Mouse (Mus musculus) lung, postnatal 25 days (tissue): ENCODE data around the gene Pdzd3.

Source experiments
- DNase-seq: peaks from one replicate; pipeline ENCODE4 v3.0.0; 2022; ENCODE audit warnings: low spot score

Gene Pdzd3

DNA sequence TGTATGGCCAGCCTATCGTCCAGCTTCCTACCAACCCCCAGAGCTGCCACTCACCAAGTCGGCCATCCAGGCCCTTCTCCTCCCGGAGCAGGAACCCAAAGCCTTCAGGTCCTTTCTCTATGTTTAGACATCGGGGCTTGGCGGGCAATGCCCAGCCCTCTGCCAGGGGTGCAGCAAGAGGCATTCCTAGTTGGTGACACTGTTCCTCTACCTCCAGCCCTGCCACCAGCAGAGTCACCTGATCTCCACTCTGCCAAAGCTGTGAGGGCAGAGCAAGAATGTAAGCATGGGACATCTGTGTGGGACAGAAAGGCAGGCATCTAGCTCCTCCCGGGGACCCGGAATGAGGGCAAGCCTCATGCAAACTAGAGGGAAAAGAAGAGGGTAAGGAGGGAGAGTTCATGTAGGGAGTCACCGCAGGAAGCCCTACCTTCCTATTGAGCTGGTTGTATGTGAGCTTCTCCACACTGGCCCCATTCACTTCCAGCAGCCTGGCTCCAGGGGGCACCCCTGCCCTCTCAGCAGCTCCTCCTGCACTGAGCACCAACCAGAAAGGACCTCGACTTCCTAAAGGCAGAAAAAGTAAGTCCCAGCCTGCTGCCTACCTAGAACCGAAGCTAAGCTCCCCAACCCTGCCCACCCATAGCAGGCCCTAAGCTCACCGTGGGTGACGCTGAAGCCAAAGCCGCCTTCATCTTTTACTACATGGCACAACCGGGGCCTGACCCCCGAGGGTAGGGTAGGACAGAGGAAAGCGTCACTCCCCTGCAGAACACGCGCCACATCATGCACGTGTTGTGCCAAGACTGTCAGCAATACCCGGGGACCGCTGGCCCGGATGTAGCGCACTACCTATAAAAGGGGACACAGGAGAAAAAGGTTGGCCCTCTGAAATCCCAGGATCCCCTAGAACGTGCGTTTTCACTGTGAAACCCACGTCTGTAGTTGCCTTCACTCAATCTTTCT, 1.8 kb downstream of the Pdzd3 start:
- peak; percentile 80 for DNase-seq

DNA sequence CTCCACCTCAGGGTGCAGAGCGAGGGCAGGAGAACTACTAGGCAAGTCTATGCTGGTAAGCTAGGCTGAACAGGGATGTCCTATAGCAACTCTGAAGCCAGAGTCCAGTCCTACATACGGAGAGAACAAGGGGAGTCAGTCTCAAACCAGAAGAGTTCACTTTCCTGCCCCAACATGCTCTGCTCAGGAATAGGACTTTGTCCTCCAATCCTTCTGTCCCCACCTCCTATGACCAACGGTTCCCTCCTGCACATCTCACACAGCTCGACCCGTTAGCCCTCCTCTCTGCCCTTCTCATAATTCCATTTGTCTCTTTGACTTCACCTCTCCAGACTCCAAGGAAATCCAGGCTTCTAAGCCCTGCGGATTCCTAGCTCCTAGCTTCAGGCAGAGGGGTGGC, 3.4 kb downstream of the Pdzd3 start:
- no peak for DNase-seq

GRCm38 (mm10) chr9:44243621-44244020, 7.7 kb downstream of the Pdzd3 start:
- no peak for DNase-seq

- no peak for DNase-seq
Measured at GRCm38 (mm10) chr9:44241418-44241817, 9.9 kb downstream of the Pdzd3 start.

DNA sequence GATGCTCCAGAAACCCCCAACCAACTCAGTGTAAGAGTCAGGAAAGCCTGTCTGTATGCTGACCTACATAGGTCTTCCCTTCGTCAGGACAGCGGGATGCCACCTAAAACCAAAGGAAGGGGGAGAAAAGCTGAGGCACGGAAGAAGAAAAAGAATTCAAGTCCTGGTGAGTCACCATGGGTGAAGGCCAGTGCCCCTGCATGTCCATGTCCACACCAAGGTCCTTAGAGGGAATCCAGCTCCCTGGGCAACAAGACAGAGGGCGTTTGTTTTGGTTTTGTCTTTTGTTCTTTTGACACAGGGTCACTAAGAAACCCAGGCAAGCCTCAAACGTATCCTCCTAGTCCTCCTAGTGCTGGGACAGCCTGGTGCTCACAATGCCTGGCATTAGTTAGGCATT, 10.4 kb downstream of the Pdzd3 start:
- no peak for DNase-seq

DNA sequence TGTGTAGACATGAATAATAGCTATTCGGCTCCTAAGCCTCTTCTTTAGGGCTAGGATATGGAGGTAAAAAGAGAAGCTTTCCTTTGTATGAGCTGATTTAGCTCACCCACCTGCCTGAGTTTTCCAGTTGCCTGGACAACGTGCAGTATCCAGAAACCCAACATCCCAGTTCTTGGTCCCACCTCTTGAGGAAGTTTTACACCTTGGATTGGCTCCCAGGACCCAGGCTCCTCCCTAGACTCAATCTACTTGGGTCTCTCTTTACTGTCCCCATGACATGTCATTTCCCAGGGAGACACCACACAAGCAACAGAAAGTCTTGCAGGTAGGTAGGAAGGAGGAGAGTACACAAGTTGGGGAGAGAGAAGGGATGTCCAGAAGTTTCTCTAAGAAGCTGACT, 10.9 kb downstream of the Pdzd3 start, which contains the start of gene Ccdc153:
Gene Ccdc153, plus strand, starts transcription at position 278 of the 400 bp plus-strand sequence.
- DNase-seq = no peak

GRCm38 (mm10) chr9:44239447-44239846, 11.8 kb downstream of the Pdzd3 start:
- peak; percentile 45 for DNase-seq

GRCm38 (mm10) chr9:44238501-44239190, 12.6 kb downstream of the Pdzd3 start:
- DNase-seq = peak; percentile 19

- DNase-seq = no peak
Measured at GRCm38 (mm10) chr9:44237128-44237527, 14.1 kb downstream of the Pdzd3 start.

GRCm38 (mm10) chr9:44236601-44237000, 14.7 kb downstream of the Pdzd3 start:
- no peak for DNase-seq

- peak; percentile 72 for DNase-seq
Measured at GRCm38 (mm10) chr9:44234479-44235427, 16.5 kb downstream of the Pdzd3 start.

DNA sequence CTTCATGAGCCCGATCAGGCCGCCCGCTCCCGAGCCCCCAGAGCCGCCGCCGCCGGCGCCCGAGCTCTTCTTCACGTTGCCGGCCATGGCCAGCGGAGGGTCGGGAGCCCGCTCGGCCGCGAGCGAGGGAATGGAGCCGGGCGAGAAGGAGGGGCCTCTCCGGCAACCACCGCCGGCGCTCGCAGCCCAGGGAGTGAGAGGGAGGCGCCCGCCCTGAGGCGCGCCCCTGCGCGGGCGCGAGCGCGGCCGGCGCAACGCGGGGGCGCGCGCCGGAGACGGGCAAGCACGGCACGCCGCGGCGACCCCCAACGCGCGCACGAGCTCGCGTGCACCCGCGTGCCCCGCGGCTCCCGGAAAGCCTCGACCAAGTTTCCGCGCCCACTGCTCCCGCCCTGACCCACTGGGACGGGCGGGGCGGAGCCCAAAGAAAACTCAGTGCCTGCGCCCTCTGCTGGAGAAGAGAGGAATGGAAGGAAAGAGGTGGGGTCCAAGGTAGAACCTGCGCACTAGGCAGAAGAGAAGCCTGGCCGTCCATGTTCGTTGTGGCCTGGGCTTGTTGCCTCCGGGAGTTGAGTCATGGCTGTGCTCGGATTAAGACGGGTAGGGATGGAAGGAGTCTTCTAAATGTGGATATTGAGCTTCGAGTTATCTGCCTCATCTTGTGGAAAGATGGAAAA, 17.3 kb downstream of the Pdzd3 start, which contains the start of gene Cbl:
Gene Cbl, minus strand, starts transcription at position 248 of the 677 bp plus-strand sequence.
- peak; percentile 99 for DNase-seq

DNA sequence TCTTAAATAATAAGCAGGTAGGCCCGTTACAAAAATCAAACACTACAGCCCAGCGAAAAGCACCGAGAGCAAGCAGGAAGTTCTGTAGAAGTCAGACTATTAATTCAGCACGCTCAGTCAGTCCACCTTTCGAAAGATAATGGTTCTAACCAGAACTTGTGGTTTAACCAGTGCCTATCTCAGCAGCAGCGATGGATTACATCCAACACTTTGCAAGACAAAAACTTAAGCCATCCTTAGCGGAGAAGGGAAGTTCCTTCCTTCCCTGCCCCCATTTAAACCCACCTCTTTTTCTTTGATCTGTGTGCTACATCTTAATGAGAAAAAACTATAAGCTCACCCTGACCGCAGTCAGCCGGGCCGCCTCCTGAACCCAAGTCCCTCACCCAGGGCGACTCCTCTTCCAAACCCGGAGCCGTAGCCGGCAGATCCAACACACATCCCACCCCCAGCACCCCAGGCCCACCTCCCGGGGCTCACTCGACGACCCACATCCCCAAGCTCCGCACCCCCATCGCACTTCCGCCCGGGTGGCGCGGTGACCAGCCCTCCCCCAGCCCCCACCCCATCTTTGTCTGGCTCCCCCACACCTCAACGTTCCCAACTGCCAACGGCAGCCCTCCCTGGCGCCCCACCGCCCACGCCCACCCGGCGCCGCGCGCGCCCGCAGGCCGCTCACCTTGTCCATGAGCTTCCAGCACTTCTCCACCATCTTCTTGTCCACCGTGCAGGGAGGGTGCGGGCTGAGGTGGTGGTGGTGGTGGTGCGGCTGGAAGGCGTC, 18.1 kb downstream of the Pdzd3 start:
- peak; percentile 20 for DNase-seq

DNA sequence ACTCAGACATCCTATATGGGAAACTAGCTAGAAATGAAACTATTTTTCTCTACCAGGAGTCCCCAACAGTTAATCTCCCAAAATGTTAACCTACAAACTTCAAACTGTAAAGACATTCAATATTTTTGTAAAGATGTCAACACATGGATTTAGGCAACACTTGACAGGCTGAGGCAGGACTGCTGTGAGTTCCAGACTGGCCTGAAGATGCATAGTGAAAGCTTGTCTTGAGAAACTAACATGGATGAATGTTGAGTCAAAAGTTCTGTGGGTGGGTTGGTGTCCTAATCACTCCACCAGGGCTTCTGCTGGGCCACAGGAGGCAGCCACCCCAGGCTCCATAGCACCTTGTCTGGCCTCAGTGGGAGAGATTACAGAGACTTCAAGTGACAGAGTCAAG, 19.7 kb downstream of the Pdzd3 start:
- DNase-seq = no peak

DNA sequence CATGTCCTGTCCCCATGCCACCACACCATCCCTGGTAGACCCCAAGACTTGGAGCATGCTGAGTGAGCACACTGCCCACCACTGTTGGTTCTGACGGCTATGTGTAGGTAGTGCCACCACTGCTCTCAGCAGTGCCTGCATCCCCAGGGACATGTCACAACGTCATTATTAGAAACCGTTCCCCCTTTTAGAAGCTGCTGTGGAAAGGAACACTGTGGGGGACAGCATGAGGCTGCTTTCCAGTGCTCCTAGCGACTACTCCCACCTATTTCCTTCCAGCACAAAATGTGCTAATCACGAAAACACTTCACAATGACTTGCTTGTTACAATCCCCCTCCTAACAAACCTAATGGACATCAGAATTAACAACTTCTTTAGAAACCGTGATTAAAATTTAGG, 25.3 kb downstream of the Pdzd3 start:
- no peak for DNase-seq

DNA sequence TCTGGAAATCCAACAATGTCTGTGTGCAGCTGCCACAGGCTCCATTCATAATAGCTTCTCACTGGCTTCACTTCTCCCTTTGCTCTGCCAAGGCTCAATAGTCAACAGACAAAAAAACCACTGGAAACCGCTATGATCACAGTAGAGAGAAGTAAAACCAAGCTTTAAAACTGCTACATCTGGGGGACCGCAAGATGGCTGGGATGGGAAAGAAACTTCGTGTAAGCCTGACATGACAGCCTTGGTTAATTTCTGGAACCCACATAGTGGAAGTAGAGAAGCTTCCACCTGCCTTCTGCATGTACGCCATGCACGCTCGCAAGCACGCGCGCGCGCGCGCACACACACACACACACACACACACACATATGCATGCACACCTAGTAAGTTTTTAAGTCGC, 37.7 kb downstream of the Pdzd3 start:
- no peak for DNase-seq

DNA sequence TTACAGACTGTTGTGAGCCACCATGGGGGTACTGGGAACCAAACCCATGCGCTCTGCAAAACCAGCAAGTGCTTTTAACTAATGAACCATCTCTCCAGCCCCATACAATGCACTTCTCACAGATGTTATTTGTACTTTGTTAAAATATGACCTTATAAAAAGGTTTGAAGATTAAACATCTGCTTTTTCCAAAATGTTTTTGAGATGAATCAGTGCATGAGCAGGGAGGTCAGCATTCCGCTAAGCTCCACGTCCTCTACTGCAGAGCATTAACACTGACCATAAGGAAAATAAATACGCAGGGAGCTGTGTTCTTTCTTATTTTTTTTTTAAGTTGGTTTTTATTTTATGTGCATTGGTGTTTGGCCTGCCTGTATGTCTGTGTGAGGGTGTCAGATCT, 38.9 kb downstream of the Pdzd3 start:
- no peak for DNase-seq

DNA sequence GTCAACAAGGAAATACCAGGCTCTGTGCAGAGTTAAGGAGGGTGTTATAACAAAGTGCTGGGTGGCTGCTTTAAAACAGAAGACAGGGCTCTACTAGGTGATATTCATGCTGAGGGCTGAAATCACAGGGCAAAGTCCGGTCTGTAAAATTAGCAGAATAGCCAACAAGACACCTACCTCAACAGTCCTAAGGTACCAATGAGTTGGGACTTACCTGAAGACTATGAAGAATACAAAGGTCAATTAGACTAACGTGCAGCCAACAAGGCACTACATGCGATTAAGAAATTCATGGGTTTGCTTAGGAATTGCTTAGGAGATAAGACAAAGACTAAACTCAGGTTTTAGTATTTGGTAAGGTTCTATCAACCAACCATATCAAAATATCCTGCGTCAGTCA, 41.9 kb downstream of the Pdzd3 start:
- DNase-seq = no peak

- no peak for DNase-seq
Measured at GRCm38 (mm10) chr9:44207840-44208239, 43.4 kb downstream of the Pdzd3 start.

- no peak for DNase-seq
Measured at GRCm38 (mm10) chr9:44200458-44200857, 50.8 kb downstream of the Pdzd3 start.
